Mouse (Mus musculus) megakaryocyte progenitor cell, adult 5-6 weeks (primary cell): ENCODE results near the gene Gnpnat1. TPM values are rescaled to one million over a fixed set of nuclear protein-coding genes. Genes with fewer than 3 reads are reported as not detected.
"Not testable (repeated sequence)": the region's sequence is repeated elsewhere in the genome, so short reads cannot be mapped to it uniquely, and the experiment has no call there.

ENCODE experiments used
- ATAC-seq: replicated peaks from 2 replicates; pipeline ENCODE4 v1.8.0; 2016; ENCODE audit warnings: mild to moderate bottlenecking, moderate TSS enrichment, inconsistent platforms; ENCODE audit not compliant: poor library complexity
- total RNA-seq, 2 experiments: library from RNA; stranded (forward) in 1 of 2; stranded (reverse) in 1 of 2; fragments of 157-497, 149-512 nt in 1 of 2; fragments of 200-1000 nt in 1 of 2; gene quantifications; 2 replicates each; pipeline versions ENCODE4 v1.2.3 to v1.2.4; 2015 to 2017

The Gnpnat1 gene
- total RNA-seq (2015) = 49.7 and 54.0 TPM in 2 replicates
- 22.7 and 34.2 TPM in 2 replicates for total RNA-seq (2017)

- ATAC-seq = not testable (repeated sequence)
These were observed at the start of gene Gnpnat1 for GRCm38 (mm10) chr14:45404813-45405212. Gnpnat1 (minus strand) TSS chr14:45404913.

DNA sequence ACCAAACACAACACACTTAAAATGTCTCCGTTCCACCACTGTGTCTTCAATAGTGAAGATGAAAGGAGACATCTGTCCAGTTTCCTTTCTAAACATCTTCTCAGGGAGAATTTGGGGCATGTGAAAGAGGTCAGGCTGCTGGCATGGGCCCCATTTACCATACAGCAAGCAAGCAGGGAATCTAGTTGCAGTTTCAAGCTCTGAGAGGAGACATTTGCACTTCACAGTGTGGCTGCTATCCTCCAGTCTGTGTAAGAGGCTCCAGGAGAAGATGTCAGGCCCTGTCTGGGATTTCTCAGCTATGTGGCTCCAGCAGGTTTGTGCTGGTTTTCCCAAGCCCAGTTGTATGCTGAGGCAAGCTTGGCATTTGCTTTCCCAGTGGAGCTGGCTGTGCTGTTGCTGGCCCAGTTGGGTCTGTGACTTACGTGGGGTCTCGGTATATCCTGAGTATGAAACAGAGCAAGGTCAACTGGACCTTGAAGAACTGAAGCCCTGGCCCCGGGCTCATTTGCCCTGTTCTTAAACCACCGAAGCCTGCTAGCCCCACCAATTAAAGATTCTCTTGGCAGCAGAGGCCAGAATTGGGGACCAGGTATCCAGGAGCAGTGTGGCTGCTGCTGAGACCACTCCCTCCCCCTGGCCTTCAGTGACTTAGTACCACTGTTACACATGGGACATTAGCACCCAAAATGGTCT, 49.0 kb upstream of the Gnpnat1 start:
- no peak for ATAC-seq

GRCm38 (mm10) chr14:45452861-45453512, 48.3 kb upstream of the Gnpnat1 start:
- no peak for ATAC-seq

GRCm38 (mm10) chr14:45452148-45452547, 47.4 kb upstream of the Gnpnat1 start:
- ATAC-seq = no peak

- ATAC-seq = no peak
These were observed 46.4 kb upstream of the Gnpnat1 start for GRCm38 (mm10) chr14:45451090-45451489.

DNA sequence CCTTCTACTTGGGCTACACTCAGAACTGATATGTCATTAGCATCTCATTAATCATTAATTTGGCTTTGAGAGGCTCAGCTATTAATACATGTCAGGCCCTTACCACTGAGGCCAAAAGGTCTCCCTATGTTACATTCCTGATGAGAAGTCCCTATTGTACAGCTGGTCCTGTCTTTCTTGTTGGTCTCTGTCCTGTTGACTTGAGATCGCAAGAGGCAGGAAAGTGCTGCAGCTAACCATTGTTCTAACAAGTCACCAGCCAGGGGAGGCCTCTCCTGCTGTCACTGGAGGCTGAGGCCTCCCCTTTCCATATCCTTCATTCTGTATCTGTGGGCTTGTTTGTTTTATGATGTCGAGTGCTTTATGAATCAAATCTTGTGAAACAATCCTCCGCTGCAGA, 42.1 kb upstream of the Gnpnat1 start:
- ATAC-seq = no peak

DNA sequence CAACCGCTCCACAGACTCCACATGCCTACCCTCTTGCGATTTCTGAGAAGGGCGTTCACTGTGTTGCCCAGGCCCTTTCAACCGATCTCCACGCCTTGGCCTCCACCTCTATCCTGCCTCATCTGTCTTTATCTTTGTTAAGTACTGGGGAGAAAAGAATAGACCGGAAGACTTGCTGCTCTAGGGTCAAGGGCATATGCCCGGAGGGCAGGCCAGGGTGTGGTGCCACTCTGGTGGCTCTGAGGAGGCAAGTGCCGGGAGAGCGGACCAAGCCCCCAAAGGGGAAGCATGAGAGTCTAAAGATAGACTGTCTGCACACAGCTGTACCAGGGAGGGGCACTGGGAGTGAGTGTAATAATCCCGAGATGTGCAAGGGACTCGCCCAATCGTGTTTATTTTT, 40.7 kb upstream of the Gnpnat1 start:
- ATAC-seq = no peak

DNA sequence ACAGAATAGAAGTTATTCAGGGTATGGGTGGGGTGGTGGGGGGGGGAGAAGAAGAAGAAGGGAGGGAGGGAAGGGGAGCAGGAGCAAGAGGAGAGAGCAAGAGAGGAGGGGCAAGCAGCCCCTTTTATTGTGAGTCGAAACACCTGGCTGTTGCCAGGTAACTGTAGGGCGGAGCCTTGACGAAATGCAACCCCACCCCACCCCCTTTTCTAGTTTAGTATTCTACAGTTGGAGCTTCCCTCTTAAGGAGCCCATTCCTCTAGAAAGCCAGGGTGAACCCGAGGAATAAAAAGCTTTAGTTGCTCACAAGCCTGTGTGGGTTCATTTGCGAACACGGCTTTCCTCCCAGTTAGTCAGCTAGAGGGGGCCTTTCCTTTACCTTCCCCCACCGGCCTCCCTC, 40.2 kb upstream of the Gnpnat1 start:
- no peak for ATAC-seq

DNA sequence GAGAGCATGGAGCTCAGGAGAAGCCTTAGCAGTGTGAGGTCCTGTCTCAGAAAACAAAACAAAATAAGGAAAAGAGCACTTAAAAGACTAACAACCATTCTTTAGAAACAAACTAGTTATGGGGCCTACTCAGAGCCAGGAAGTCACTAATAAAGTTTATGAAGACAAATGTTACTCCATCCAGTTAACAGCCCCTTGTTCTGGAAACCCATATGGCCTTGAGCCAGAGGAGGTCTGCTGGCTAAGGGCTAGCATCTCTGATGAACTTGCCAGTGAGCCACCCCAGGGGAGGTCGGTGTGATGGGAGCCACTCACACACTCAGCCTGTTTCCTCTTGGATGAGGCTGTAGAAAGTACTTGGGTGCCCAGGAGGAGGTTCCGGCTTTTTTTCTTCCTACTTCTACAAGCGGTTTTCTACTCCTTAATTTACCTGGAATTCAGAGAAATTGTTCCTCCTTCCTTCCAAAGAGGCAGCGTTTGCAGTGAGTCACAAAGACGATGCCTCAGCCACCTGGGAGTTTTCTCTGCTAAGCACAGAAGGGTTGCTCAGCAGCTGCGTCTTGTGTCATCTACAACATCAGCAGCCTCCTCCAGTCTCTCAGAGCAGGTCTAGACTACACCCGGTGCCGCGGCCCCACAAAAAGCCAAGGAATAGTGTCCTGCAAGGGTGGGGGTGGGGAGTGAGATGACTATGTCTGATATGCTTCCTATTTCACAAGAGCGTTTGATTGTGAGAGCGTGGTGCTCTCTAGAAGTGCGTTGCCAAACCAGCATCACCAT, 38.3 kb upstream of the Gnpnat1 start:
- ATAC-seq = no peak; the same call in 1 of the 2 replicates

- no peak for ATAC-seq
These were observed 36.6 kb upstream of the Gnpnat1 start for GRCm38 (mm10) chr14:45441291-45441690.

- no peak for ATAC-seq
These were observed 34.7 kb upstream of the Gnpnat1 start for GRCm38 (mm10) chr14:45439387-45439786.

DNA sequence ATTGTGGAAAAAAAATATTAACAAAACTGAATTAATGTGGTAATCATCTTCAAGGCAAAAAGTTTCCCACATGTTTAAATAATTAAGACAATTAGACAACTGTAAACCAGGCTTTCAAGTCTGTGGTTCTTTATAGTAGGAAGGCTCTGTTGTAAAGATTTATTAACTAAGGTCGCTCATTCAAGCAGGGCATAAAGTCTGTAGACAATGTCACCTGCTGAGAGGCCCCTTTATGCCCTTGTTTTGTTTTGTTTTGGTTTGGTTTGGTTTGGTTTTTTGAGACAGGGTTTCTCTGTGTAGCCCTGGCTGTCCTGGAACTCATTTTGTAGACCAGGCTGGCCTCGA, 34.2 kb upstream of the Gnpnat1 start:
- ATAC-seq = no peak

- ATAC-seq = no peak
These were observed 33.7 kb upstream of the Gnpnat1 start for GRCm38 (mm10) chr14:45438250-45438930.

DNA sequence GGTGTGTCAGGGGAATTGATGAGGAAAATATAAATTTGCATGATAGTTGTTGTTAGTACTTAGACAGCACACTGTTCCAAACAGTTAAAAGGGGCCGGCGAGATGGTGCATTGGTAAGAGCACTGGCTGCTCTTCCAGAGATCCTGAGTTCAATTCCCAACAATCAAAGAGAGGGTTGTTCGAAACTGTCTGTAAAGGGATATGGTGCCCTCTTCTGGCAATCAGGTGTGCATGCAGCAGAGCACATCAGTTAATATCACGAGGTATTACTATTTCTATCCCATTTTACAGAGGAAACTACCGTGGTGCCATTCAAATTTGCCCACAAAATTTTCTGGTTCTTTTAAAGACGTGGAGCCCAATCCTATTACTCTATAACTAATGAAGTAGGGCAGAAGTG, 29.5 kb upstream of the Gnpnat1 start:
- ATAC-seq = peak; percentile 58; the same call in 1 of the 2 replicates

GRCm38 (mm10) chr14:45432003-45432402, 27.3 kb upstream of the Gnpnat1 start:
- no peak for ATAC-seq

DNA sequence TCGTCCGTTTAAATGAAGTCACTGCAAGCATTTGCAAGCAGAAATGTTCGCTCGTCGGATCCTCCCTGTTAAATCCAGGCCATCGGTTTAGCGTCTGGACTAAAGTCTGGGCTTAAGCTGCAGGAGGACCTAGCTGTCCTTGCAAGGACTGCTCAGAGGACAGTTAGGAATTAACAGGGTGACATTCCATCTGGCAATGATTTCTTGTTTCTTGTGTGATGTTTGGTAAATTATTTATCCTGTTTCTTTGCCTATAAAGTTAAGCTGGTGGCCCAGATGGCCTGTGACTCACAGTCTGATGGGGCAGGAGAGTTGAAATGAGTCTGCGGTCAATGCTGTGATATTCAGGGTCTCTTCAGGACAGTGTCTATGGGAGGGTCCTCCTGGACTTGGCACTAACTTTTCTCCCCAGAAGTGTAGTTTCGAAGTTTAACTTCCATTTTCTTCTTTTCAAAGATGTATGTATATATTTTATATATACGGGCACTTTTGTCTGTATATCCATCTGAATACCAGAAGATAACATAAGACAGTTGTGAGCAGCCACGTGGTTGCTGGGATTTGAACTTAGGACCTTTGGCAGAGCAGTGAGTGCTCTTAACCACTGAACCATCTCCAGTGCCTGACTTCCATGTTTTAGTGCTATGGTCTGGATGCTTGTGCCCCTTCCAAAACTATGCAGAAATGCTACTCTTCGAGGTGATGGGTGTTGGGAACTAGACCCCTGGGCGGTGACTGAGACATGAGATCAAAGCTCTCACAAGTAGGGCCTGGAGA, 25.5 kb upstream of the Gnpnat1 start:
- no peak for ATAC-seq

GRCm38 (mm10) chr14:45423220-45423619, 18.5 kb upstream of the Gnpnat1 start:
- peak; percentile 69 for ATAC-seq

- ATAC-seq = no peak
These were observed 17.7 kb upstream of the Gnpnat1 start for GRCm38 (mm10) chr14:45422371-45422770.

GRCm38 (mm10) chr14:45419323-45419722, 14.6 kb upstream of the Gnpnat1 start:
- no peak for ATAC-seq

- ATAC-seq = no peak
These were observed 13.8 kb upstream of the Gnpnat1 start for GRCm38 (mm10) chr14:45418553-45418952.

- ATAC-seq = no peak
These were observed 11.6 kb upstream of the Gnpnat1 start for GRCm38 (mm10) chr14:45416265-45416664.
